Mouse (Mus musculus): ENCODE measurements around the gene Tent5a.

Tent5a gene

GRCm38 (mm10) chr9:85316122-85316521 lies 11.0 kb downstream of the Tent5a start:
- DNase-seq (ENCODE audit: extremely low read depth, low read depth), result no peak

- DNase-seq (ENCODE audit: extremely low read depth, low read depth), result no peak
These were observed 14.7 kb downstream of the Tent5a start, which contains the start of gene Gm11114 for GRCm38 (mm10) chr9:85312473-85312872. Gene Gm11114, plus strand, starts transcription at chr9:85312773.

- no peak for DNase-seq (ENCODE audit: extremely low read depth, low read depth)
These were observed 23.8 kb downstream of the Tent5a start for GRCm38 (mm10) chr9:85303378-85303777.

GRCm38 (mm10) chr9:85302849-85303248 lies 24.3 kb downstream of the Tent5a start:
- DNase-seq (ENCODE audit: extremely low read depth, low read depth), result no peak

GRCm38 (mm10) chr9:85274114-85274513 lies 53.0 kb downstream of the Tent5a start:
- DNase-seq (ENCODE audit: extremely low read depth, low read depth), result no peak
